Mouse (Mus musculus) ES-Bruce4 (cell line): ENCODE measurements at regions not wholly inside any gene's neighbourhood (a gene's known extent, or its start where the extent isn't known, plus 50 kb on each side); places are given as distances from the start of the nearest gene placed in this dataset.

Experiments used
- H3K27ac ChIP-seq: 2 replicates; pipeline ENCODE4 v1.5.1; 2012; ENCODE audit warnings: low read length, inconsistent platforms; ENCODE audit not compliant: insufficient read depth
- H3K27me3 ChIP-seq: 2 replicates; pipeline ENCODE4 v1.6.1; 2012; ENCODE audit warnings: mild to moderate bottlenecking, low read length, inconsistent platforms; ENCODE audit not compliant: control insufficient read depth, poor library complexity, insufficient read depth, severe bottlenecking
- H3K36me3 ChIP-seq: 2 replicates; pipeline ENCODE4 v1.6.1; 2012; ENCODE audit warnings: inconsistent platforms, mild to moderate bottlenecking, low read length, moderate library complexity; ENCODE audit not compliant: control insufficient read depth, poor library complexity, insufficient read depth, severe bottlenecking
- H3K4me1 ChIP-seq: one replicate; pipeline ENCODE4 v1.8.1; 2011; ENCODE audit warnings: low read length; ENCODE audit not compliant: control insufficient read depth, insufficient read depth
- H3K4me3 ChIP-seq: 2 replicates; pipeline ENCODE4 v1.5.1; 2011; ENCODE audit warnings: low read depth, mild to moderate bottlenecking, low read length
- H3K9ac ChIP-seq: 2 replicates; pipeline ENCODE4 v1.6.1; 2012; ENCODE audit warnings: low read depth, mild to moderate bottlenecking, inconsistent platforms; ENCODE audit not compliant: poor library complexity, severe bottlenecking
- H3K9me3 ChIP-seq: replicated peaks from 2 replicates; pipeline ENCODE4 v1.6.1; 2012; ENCODE audit warnings: mild to moderate bottlenecking, low read length, inconsistent platforms; ENCODE audit not compliant: control insufficient read depth, poor library complexity, insufficient read depth, severe bottlenecking
- CTCF ChIP-seq: IDR thresholded peaks from one replicate; pipeline ENCODE4 v1.8.1; 2011; ENCODE audit warnings: low read depth, low read length
- EP300 ChIP-seq: IDR thresholded peaks from 2 replicates; pipeline ENCODE4 v1.6.1; 2011; ENCODE audit warnings: low read depth, low read length; ENCODE audit not compliant: insufficient read depth
- POLR2A ChIP-seq: IDR thresholded peaks from one replicate; pipeline ENCODE4 v1.8.1; 2011; ENCODE audit warnings: low read length; ENCODE audit not compliant: insufficient read depth

GRCm38 (mm10) chr1:119322279-119322995 is 99.6 kb downstream of the Inhbb start:
- TF ChIP-seq POLR2A (no peak), EP300 (no peak), CTCF (no peak)
- Histone ChIP-seq H3K9ac (no peak overlapping the region), H3K9me3 (no peaks in the 10 kb centered on the region), H3K27me3 (no peaks in the 10 kb centered on the region), H3K4me3 (no peak overlapping the region), H3K36me3 (no peaks in the 10 kb centered on the region), H3K27ac (no peak overlapping the region), H3K4me1 (peaks cover 1% of the 10 kb centered on the region)

DNA sequence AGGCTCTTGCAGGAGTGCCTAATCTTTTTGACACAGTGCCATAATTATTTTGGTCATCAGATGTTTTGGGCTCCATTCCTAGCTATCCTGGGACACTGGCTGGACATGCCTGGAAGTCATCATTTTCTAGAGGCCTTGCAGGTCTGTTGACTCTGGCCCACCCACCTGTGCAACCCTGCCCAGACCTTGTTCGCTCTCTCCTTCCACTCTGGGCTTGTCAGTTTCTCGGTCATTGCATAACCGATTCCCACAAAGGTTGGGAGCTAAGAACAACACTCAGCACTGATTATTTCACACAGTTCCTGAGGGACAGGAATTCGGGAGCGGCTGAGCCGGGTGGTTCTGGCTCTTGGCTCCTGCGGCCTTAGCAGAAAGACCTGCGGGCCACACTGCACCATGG is 100.2 kb downstream of the Inhbb start:
- TF ChIP-seq POLR2A (no peak), EP300 (no peak), CTCF (no peak)
- Histone ChIP-seq H3K9me3 (no peaks in the 10 kb centered on the region), H3K27me3 (no peaks in the 10 kb centered on the region), H3K9ac (no peak overlapping the region), H3K4me1 (peaks cover 1% of the 10 kb centered on the region), H3K36me3 (no peaks in the 10 kb centered on the region), H3K27ac (no peak overlapping the region), H3K4me3 (no peak overlapping the region)

GRCm38 (mm10) chr1:119317006-119317405 is 105.0 kb downstream of the Inhbb start:
- H3K9ac ChIP-seq = no peak overlapping the region
- H3K9me3 ChIP-seq = no peaks in the 10 kb centered on the region
- no peak overlapping the region for H3K27ac ChIP-seq
- peaks cover 4% of the 10 kb centered on the region for H3K4me1 ChIP-seq
- H3K36me3 ChIP-seq = no peaks in the 10 kb centered on the region
- H3K27me3 ChIP-seq = no peaks in the 10 kb centered on the region
- no peak for TF ChIP-seq EP300
- TF ChIP-seq CTCF = no peak
- TF ChIP-seq POLR2A = no peak
- no peak overlapping the region for H3K4me3 ChIP-seq

DNA sequence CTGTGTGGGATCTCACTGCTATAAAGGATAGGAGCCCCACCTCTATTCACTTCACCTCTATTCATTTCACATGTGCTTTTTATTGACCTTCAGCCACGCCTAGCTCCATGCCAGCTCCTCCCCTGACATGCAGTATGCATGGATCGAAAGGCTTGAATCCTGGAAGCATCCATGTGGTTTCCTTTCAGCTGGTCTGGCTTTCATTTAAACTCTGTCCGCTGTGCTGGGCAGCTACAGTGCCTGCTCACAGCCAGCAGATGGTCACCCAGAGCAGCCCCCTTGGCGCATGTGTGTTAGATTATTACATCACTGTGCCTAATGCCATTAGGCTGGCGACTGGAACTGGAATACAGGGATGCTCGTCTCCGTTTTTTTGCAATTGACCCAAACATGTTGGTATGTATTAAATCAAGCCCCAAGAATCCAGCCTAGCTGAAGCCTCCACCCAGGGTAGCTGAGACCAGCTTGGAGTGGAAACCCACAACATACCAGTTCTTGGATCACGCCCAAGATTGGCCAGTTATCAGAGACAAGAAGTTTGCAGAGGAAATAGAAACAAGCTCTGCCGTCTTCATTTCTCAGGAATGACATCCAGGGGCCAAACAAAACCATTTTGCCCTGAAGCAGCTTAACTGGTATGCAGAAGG is 113.2 kb downstream of the Inhbb start:
- H3K4me1 ChIP-seq = peaks cover 9% of the 10 kb centered on the region
- no peaks in the 10 kb centered on the region for H3K27me3 ChIP-seq
- no peaks in the 10 kb centered on the region for H3K9me3 ChIP-seq
- H3K9ac ChIP-seq = no peak overlapping the region
- no peaks in the 10 kb centered on the region; the same call in 1 of the 2 replicates for H3K36me3 ChIP-seq
- TF ChIP-seq POLR2A = no peak
- H3K27ac ChIP-seq = no peak overlapping the region
- no peak overlapping the region for H3K4me3 ChIP-seq

- H3K9me3 ChIP-seq = no peaks in the 10 kb centered on the region
- TF ChIP-seq CTCF = no peak
- TF ChIP-seq POLR2A = no peak
- TF ChIP-seq EP300 = peak; percentile 98
- H3K27ac ChIP-seq = peak overlapping the region; percentile 95
- peak overlapping the region; percentile 11; the same call in 1 of the 2 replicates for H3K4me3 ChIP-seq
- no peak overlapping the region for H3K9ac ChIP-seq
- no peaks in the 10 kb centered on the region for H3K27me3 ChIP-seq
- H3K4me1 ChIP-seq = peaks cover 15% of the 10 kb centered on the region
- H3K36me3 ChIP-seq = no peaks in the 10 kb centered on the region; the same call in 1 of the 2 replicates
Observed at GRCm38 (mm10) chr1:119305315-119305976, 116.6 kb downstream of the Inhbb start.
